Mouse (Mus musculus) heart, adult 11 months (tissue): Measurements from ENCODE around the gene Slc5a6.
A peak's percentile ranks its signal among the peaks of the same experiment; 100 is the strongest.

Source experiments
- DNase-seq: peaks from one replicate; pipeline ENCODE4 v3.0.0; 2022

Slc5a6 gene

DNA sequence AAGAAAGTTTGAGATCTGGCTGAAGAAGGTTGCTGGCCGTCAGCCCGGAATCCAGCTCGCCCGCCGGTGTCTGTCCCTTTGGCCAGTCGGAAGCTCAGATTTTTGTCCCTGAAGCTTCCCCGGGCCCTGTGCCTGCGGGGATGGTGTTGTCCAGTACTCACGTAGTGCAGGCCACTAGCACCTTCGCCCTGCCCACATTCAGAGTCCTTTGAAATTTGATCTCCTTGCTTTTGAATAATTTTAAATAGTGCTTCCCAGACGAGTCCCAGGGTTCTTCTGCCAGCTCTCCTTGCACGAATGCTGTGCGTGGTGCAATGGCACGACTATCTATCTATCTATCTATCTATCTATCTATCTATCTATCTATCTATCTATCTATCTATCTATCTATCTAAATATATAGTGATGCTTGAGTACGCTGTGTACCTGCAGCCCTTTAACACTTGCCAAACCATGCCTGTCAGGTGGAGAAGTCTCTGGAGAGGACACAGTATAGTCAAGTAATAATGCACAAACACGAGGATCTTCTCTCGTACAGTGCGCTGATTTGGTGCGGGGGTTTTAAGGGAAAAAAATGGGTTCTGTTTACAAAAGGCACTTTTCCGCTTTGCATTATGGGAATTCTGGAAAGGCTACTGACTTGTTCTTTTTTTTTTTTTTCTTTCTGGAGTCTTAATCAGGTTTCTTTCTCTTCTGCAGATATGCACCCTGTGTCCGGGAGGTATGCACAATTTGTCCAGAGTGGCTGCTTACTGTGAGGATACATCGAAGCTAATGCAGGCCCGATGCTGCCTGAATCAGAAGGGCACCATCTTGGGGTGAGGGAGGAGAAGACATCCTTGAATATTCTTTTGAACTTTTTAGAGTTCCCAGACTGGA, at the start of gene Slc5a6:
TSS of gene Slc5a6 (minus strand) at position 162 of the 879 bp plus-strand sequence.
- peak; percentile 95 for DNase-seq

GRCm38 (mm10) chr5:31095711-31096480, 47.2 kb upstream of the Slc5a6 start:
- peak; percentile 84 for DNase-seq

DNA sequence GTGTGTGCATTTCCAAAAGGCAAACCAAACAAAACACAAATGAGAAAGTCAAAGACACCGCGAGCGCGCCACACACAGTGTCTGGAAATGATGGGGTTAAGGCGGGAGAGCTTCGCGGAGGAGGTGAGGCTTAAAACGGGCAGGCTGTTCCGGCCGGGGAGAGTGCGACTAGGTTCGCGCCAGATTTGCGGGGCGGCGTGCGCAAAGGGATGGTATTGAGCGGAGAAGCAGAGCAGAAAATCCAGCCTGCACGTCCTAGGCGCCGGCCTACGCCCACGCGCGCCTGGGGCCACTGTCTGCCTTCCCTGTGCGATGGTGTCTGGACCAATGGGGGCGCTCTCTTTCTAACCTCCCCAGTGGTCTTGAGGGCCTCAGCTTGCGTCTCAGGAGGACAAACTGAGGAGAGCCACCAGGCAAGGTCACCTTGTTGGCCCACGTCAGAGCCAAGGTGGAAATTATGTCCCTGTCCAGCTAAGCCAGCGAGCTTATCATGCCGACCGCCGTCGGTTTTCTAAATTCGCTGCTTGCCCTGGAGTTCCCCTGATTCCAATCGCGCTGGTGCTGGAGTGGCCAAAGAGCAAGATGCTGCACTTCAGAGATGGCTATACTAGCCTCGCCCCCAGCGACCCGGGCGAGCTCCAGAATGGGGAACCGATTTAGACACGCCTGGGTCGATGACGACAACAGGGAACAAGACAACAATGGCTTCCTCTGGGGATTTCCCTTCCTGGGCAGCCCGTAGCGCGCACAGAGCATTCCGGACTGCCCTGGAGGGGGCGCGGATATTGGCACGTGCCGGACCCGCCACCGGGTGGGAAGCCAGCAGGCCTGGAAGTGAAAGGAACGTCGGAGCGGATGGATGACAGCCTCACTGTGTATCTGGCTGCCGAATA, 46.3 kb upstream of the Slc5a6 start:
- peak; percentile 98 for DNase-seq

DNA sequence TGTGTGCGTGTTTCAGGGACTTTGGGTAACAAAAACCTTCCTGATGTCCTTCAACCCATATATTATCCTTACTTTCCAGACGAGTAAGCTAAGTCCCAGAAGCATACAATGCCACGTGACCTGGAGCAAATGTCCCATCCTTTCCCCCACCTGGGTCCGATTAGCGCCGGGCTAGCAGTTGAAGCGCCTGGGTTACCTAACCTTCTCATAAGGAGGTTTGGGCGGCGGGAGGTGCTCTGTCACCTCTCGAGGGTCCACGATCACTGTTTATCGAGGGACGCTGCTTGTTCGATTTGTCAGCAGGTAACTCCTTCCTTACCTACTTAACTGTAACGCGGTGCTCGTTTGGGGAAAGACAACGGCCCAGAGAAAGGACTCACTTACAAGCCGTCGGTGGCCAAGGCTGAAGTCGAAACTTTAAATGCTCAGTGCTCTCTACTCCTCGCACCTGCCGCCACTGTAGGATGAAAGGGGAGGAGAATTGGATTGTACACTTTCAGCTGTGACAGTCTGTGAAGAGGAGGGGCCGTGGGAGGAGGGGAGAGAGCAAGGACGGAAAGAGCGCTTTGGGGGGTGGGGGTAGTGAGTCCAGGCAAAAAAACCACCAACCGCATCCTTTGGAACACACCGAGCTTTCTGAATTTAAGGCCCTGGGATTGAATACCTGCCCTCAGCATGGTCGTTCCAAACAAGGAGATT, 45.5 kb upstream of the Slc5a6 start:
- DNase-seq: peak; percentile 88

GRCm38 (mm10) chr5:31093151-31094041, 44.7 kb upstream of the Slc5a6 start:
- peak; percentile 94 for DNase-seq

GRCm38 (mm10) chr5:31092231-31092975, 43.7 kb upstream of the Slc5a6 start:
- peak; percentile 80 for DNase-seq

GRCm38 (mm10) chr5:31087131-31087530, 38.4 kb upstream of the Slc5a6 start:
- peak; percentile 70 for DNase-seq

- DNase-seq: peak; percentile 90
Measured at GRCm38 (mm10) chr5:31086606-31087005, 37.9 kb upstream of the Slc5a6 start.

- peak; percentile 92 for DNase-seq
Measured at GRCm38 (mm10) chr5:31083949-31084348, 35.2 kb upstream of the Slc5a6 start.

DNA sequence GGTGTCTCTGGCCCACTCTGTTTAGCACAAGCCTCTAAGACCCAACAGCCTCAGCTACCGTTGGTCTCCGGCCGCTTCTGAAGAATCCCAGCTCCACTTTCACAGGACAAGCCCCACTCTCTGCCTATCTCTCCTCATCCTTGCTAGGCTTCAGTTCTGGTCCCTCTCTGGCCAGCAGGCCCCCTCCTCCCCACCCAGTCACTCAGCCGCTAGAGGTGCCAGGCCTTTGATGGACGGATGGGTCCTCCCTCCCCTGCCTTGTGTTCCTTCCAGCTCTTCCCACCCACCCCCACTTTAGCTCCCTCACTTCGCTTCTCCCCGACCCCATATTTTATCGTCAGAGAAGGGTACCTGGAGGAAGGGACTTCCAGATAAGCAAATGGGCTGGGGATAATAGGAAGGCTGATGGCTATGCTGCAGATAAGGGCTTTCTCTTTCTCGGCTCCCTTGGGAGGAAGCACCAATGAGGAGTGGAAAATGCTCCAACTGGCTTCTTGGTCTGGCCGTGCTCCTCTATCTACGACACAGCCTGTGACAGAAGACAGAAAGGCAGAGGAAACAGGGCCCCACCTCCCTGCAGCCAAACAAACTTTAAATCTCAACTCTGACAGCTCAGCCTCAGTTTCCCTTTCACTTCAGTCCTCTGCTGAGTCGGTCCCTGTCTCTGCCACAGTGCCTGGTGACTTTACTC, 34.4 kb upstream of the Slc5a6 start:
- DNase-seq: peak; percentile 97

DNA sequence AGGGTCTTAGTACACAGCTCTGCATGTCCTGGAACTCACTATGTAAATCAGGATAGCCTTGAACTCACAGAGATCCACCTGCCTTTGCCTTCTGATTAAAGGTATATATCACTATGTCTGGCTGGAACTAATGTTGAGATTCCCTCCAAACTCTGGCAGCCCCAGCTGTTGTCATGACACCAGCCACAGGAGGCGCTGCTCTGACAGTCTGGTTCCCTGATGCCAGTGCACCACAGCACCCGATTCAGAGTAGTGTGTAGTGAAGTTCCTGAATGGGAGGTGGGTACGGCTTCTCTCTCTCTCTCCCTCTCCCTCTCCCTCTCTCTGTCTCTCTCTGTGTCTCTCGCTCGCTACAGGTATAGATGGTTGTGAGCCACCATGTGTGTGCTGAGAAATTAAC, 33.6 kb upstream of the Slc5a6 start:
- peak; percentile 95 for DNase-seq

GRCm38 (mm10) chr5:31081386-31081785, 32.7 kb upstream of the Slc5a6 start:
- peak; percentile 87 for DNase-seq

DNA sequence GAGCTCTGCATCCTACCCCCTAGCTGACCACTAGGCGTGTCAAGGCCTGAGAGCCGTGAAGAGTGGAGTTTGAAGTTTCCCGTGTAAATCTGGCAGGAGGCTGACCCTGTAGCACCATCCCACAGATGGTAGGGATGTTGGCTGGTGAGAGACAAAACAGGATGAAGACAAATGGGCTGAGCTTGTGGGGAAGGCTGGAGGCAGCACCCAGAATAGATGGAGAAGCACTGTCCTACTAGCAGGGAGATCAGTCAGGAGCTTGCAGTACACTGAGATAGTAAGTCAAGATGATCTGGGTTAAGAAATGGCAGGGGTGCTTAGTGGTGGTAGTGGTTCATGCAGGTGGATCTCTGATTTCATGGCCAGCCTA, 32.1 kb upstream of the Slc5a6 start:
- DNase-seq: peak; percentile 82

- DNase-seq: peak; percentile 91
Measured at GRCm38 (mm10) chr5:31080059-31080794, 31.5 kb upstream of the Slc5a6 start.

DNA sequence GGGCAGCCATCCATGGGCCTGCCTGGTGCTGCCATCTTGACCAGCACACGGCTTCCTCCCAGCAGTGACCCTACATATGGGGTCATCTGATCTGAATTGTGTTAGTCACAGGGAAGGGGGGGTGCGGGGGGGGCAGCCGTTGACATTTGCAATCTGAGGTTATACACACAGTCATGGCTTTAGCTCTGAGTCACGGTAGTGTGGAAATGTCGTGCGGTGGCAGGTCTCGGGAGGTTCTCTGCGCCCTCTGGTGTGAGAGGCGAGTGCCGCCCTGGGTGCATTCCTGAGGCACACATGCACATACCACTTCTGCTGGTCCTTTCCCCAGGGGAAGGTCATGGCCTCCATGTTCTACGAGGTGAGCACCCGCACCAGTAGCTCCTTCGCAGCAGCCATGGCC, 27.6 kb upstream of the Slc5a6 start:
- DNase-seq: peak; percentile 75

DNA sequence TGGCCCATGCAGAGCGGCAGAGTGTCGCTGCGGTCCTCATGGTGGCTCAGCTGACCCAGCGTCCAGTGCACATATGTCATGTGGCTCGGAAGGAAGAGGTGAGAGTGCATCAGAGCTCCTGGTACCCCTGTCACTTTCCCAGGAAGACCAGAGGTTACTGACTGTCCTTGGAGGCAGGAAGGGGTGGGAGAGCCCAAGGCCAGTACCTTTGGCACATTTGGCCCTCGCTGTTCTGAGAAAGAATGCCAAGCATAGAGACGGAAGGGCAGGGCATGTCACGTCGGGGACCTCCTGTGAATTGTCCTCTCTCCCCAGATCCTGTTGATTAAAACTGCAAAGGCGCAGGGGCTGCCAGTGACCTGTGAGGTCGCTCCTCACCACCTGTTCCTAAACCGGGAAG, 24.5 kb upstream of the Slc5a6 start:
- peak; percentile 91 for DNase-seq

DNA sequence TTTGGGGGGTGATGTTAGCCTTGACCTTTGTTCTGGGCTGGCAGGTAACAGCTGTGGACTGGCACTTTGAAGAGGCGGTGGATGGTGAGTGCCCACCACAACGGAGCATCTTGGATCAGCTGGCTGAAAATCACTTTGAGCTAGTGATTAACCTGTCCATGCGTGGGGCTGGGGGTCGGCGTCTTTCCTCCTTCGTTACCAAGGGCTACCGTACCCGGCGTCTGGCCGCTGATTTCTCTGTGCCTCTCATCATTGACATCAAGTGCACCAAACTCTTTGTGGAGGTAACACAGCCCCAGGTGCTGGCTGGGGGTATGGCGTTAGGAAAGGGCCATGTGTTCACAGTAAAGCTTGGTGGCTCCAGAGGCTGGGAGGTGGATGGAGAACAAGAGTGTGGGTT, 23.1 kb upstream of the Slc5a6 start:
- DNase-seq: peak; percentile 91

DNA sequence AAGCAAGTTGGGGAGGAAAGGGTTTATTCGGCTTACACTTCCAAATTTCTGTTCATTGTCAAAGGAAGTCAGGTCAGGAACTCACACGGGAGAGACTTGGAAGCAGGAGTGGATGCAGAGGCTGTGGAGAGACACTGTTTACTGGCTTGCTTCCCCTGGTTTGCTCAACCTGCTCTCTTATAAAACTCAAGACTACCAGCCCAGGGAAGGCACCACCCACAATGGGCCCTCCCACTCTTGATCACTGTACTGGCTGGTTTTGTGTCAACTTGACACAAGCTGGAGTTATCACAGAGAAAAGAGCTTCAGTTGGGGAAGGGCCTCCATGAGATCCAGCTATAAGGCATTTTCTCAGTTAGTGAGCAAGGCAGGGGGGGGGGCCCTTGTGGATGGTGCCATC, 22.3 kb upstream of the Slc5a6 start:
- peak; percentile 82 for DNase-seq

DNA sequence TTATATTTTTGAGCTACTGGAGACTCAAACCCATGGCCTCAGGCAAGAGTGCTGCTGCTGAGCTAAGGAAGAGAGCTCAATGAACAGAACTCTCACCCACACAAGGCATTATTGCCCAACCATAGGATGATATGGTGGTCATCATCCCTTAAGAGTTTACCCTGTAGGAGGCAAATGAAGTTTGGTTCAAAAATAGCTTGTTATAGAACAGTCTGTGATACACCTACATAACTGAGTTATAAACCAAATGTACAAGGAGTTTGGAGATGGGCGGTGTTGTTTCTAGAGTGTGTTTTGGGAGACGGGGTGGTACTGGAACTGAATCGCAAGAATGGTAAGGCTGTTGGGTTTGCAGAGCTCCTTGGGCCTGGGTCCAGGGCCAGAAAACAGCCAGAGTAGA, 21.1 kb upstream of the Slc5a6 start:
- DNase-seq: no peak
